ENCODE assay signal across 8 mouse cellular contexts in genomic region chr12:8499871-8500596, GRCm38 (mm10). TPM values are rescaled to one million over a fixed set of nuclear protein-coding genes. Genes with fewer than 3 reads are reported as not detected.
DNase-seq lines count a peak whose midpoint lies in the region; ATAC-seq and TF ChIP-seq lines count a peak whose summit lies in the region.

Rhob (minus strand) TSS chr12:8500009.

- TF ChIP-seq POLR2A in brain, embryonic 14.5 days (IDR thresholded peaks at IDR 0.05; ENCODE audit: borderline replicate concordance, extremely low read depth, insufficient read depth, insufficient read length, poor library complexity, severe bottlenecking) = peak; percentile 83

- no peak for TF ChIP-seq CTCF in C2C12 (IDR thresholded peaks at IDR 0.05; ENCODE audit: control insufficient read depth, insufficient read depth, insufficient read length)
- no peak for TF ChIP-seq CTCF in brain, embryonic 14.5 days (IDR thresholded peaks at IDR 0.05; ENCODE audit: borderline replicate concordance, extremely low read depth, insufficient read depth, insufficient read length)
- TF ChIP-seq CTCF in kidney, postnatal 0 days (IDR thresholded peaks at IDR 0.05; ENCODE audit: low read depth) = no peak

- H3ac ChIP-seq in C2C12 (ENCODE audit: control insufficient read depth, insufficient read length, low read depth) = peak within 1 kb of the TSS; percentile 81

- peaks cover 23% of the 10 kb centered on the region for H3K4me1 ChIP-seq in erythroblast, embryonic 14.5 days (ENCODE audit: control insufficient read depth)
- peaks cover 34% of the 10 kb centered on the region for H3K4me1 ChIP-seq in heart, embryonic 12.5 days (replicated peaks)
- peaks cover 7% of the 10 kb centered on the region for H3K4me1 ChIP-seq in kidney, postnatal 0 days (replicated peaks; ENCODE audit: insufficient read depth, low read length)
- peaks cover 26% of the 10 kb centered on the region for H3K4me1 ChIP-seq in liver, embryonic 11.5 days (replicated peaks; ENCODE audit: control insufficient read depth, insufficient read depth, low read length)
- H3K4me1 ChIP-seq in stomach, embryonic 14.5 days (ENCODE audit: control insufficient read depth, insufficient read depth, low read length) = peaks cover 35% of the 10 kb centered on the region

- H3K4me3 ChIP-seq in C2C12 (ENCODE audit: insufficient read depth, poor library complexity, severe bottlenecking) = peak within 1 kb of the TSS; percentile 86
- peak within 1 kb of the TSS; percentile 67 for H3K4me3 ChIP-seq in erythroblast, embryonic 14.5 days (replicated peaks)
- peak within 1 kb of the TSS; percentile 93 for H3K4me3 ChIP-seq in heart, embryonic 12.5 days
- H3K4me3 ChIP-seq in kidney, postnatal 0 days (replicated peaks; ENCODE audit: low read depth, low read length) = peak within 1 kb of the TSS; percentile 78
- peak within 1 kb of the TSS; percentile 75 for H3K4me3 ChIP-seq in liver, embryonic 11.5 days (ENCODE audit: low read depth, low read length)
- H3K4me3 ChIP-seq in stomach, embryonic 14.5 days (ENCODE audit: low read depth, low read length) = peak within 1 kb of the TSS; percentile 78

- peak within 1 kb of the TSS; percentile 96 for H3K4me2 ChIP-seq in heart, embryonic 12.5 days
- peak within 1 kb of the TSS; percentile 83 for H3K4me2 ChIP-seq in kidney, postnatal 0 days (ENCODE audit: low read length)
- H3K4me2 ChIP-seq in liver, embryonic 11.5 days = peak within 1 kb of the TSS; percentile 95
- H3K4me2 ChIP-seq in stomach, embryonic 14.5 days (replicated peaks; ENCODE audit: low read depth, low read length) = peak within 1 kb of the TSS; percentile 82

- DNase-seq in brain, embryonic 14.5 days (ENCODE audit: low read depth) = peak; percentile 99
- peak; percentile 98 for DNase-seq in kidney, postnatal 0 days (ENCODE audit: low spot score)
- DNase-seq in liver, embryonic 11.5 days (ENCODE audit: low spot score) = peak; percentile 92
- DNase-seq in naive thymus-derived CD4-positive, alpha-beta T cell, adult 2 months (ENCODE audit: low read depth) = peak; percentile 86

- H3K27me3 ChIP-seq in C2C12 (ENCODE audit: control insufficient read depth, insufficient read depth, insufficient read length) = no peaks in the 10 kb centered on the region
- peaks cover 29% of the 10 kb centered on the region for H3K27me3 ChIP-seq in erythroblast, embryonic 14.5 days (ENCODE audit: control insufficient read depth)
- H3K27me3 ChIP-seq in heart, embryonic 12.5 days (replicated peaks) = no peaks in the 10 kb centered on the region
- H3K27me3 ChIP-seq in kidney, postnatal 0 days (ENCODE audit: insufficient read depth, low read length) = no peaks in the 10 kb centered on the region
- no peaks in the 10 kb centered on the region for H3K27me3 ChIP-seq in liver, embryonic 11.5 days (replicated peaks; ENCODE audit: control insufficient read depth, insufficient read depth, low read length)
- H3K27me3 ChIP-seq in stomach, embryonic 14.5 days (ENCODE audit: control insufficient read depth, insufficient read depth, low read length) = no peaks in the 10 kb centered on the region

- peaks cover 29% of the 10 kb centered on the region for H3K79me3 ChIP-seq in C2C12 (ENCODE audit: low read depth)

- peak within 1 kb of the TSS; percentile 100 for H3K27ac ChIP-seq in heart, embryonic 12.5 days (ENCODE audit: poor library complexity, severe bottlenecking)
- H3K27ac ChIP-seq in kidney, postnatal 0 days = peak within 1 kb of the TSS; percentile 99
- H3K27ac ChIP-seq in liver, embryonic 11.5 days (ENCODE audit: low read depth, low read length) = peak within 1 kb of the TSS; percentile 95
- H3K27ac ChIP-seq in stomach, embryonic 14.5 days (ENCODE audit: low read length) = peak within 1 kb of the TSS; percentile 99

- peaks cover 38% of the 10 kb centered on the region for H3K79me2 ChIP-seq in C2C12 (ENCODE audit: control insufficient read depth, insufficient read depth)

- peaks cover 17% of the 10 kb centered on the region for H3K36me3 ChIP-seq in C2C12 (ENCODE audit: control insufficient read depth, insufficient read depth)
- H3K36me3 ChIP-seq in erythroblast, embryonic 14.5 days (ENCODE audit: control insufficient read depth) = no peaks in the 10 kb centered on the region
- H3K36me3 ChIP-seq in heart, embryonic 12.5 days = no peaks in the 10 kb centered on the region
- H3K36me3 ChIP-seq in kidney, postnatal 0 days (ENCODE audit: insufficient read depth, low read length) = no peaks in the 10 kb centered on the region
- H3K36me3 ChIP-seq in liver, embryonic 11.5 days (ENCODE audit: control insufficient read depth, insufficient read depth, low read length) = no peaks in the 10 kb centered on the region
- no peaks in the 10 kb centered on the region for H3K36me3 ChIP-seq in stomach, embryonic 14.5 days (ENCODE audit: control insufficient read depth, insufficient read depth, low read length)

- peak; percentile 97 for ATAC-seq in heart, embryonic 12.5 days (ENCODE audit: insufficient number of reproducible peaks, low FRiP score)
- ATAC-seq in kidney, postnatal 0 days (replicated peaks; ENCODE audit: low FRiP score, low read depth) = peak; percentile 98
- ATAC-seq in liver, embryonic 11.5 days (replicated peaks; ENCODE audit: low FRiP score) = peak; percentile 98
- ATAC-seq in stomach, embryonic 14.5 days (ENCODE audit: insufficient number of reproducible peaks, insufficient read depth, low FRiP score, low read depth) = peak; percentile 97

- WGBS in heart, embryonic 12.5 days = under 1% methylated on average over 56 of the region's 56 CpGs
- 1% methylated on average over 56 of the region's 56 CpGs for WGBS in kidney, postnatal 0 days
- WGBS in liver, embryonic 11.5 days = under 1% methylated on average over 56 of the region's 56 CpGs
- WGBS in stomach, embryonic 14.5 days = under 1% methylated on average over 56 of the region's 56 CpGs

- H3K9me3 ChIP-seq in erythroblast, embryonic 14.5 days (ENCODE audit: control insufficient read depth, low read length) = no peaks in the 10 kb centered on the region
- H3K9me3 ChIP-seq in heart, embryonic 12.5 days (replicated peaks) = no peaks in the 10 kb centered on the region
- no peaks in the 10 kb centered on the region for H3K9me3 ChIP-seq in kidney, postnatal 0 days (replicated peaks; ENCODE audit: low read length)
- H3K9me3 ChIP-seq in liver, embryonic 11.5 days (ENCODE audit: control insufficient read depth, low read length) = no peaks in the 10 kb centered on the region
- H3K9me3 ChIP-seq in stomach, embryonic 14.5 days (ENCODE audit: control insufficient read depth, low read depth, low read length) = no peaks in the 10 kb centered on the region

- peak within 1 kb of the TSS; percentile 99 for H3K9ac ChIP-seq in heart, embryonic 12.5 days
- peak within 1 kb of the TSS; percentile 94 for H3K9ac ChIP-seq in kidney, postnatal 0 days (ENCODE audit: low read depth, low read length)
- peak within 1 kb of the TSS; percentile 85 for H3K9ac ChIP-seq in liver, embryonic 11.5 days (ENCODE audit: low read depth, low read length)
- peak within 1 kb of the TSS; percentile 89 for H3K9ac ChIP-seq in stomach, embryonic 14.5 days (replicated peaks; ENCODE audit: low read depth, low read length)

TF ChIP-seq in C2C12, 6 proteins besides CTCF, POLR2A, EP300 and RAD21:
- no peak for TF ChIP-seq MAX (IDR thresholded peaks at IDR 0.05)
- TF ChIP-seq CEBPB (IDR thresholded peaks at IDR 0.05; ENCODE audit: low read depth) = no peak
- TF ChIP-seq FOSL1 (IDR thresholded peaks at IDR 0.05; ENCODE audit: insufficient read depth, low read length, poor library complexity, severe bottlenecking) = no peak
- no peak for TF ChIP-seq MYOD1 (IDR thresholded peaks at IDR 0.05; ENCODE audit: control insufficient read depth, insufficient read length, low read depth)
- no peak for TF ChIP-seq USF1 (IDR thresholded peaks at IDR 0.05; ENCODE audit: low read depth)
- no peak for TF ChIP-seq MYOG (IDR thresholded peaks at IDR 0.05; ENCODE audit: control insufficient read depth, extremely low read depth, insufficient read length)

RNA-seq across cellular contexts. Expression of gene Rhob, which starts in this region (rescaled TPM):
- polyA plus RNA-seq in C2C12 (2012; fragmentation: generic; extraction: Trizol) = 130 TPM
- 239 and 265 TPM in 2 replicates for polyA plus RNA-seq in brain, embryonic 14.5 days (2012; rRNA removed)
- 0.83 and 1.1 TPM in 2 replicates for polyA plus RNA-seq in erythroblast, embryonic 14.5 days (2012)
- polyA plus RNA-seq in heart, embryonic 12.5 days (2016; fragmentation: Nextera tagmentation; extraction: Ambion mirVana) = 52.9 and 55.1 TPM in 2 replicates
- polyA plus RNA-seq in kidney, postnatal 0 days (2015; fragmentation: Nextera tagmentation; extraction: Ambion mirVana) = 48.3 and 53.6 TPM in 2 replicates
- 19.5 and 23.2 TPM in 2 replicates for polyA plus RNA-seq in liver, embryonic 11.5 days (2014; fragmentation: Nextera tagmentation; extraction: Ambion mirVana)
- polyA plus RNA-seq in stomach, embryonic 14.5 days (2014; fragmentation: Nextera tagmentation; extraction: Ambion mirVana) = 52.8 and 58.5 TPM in 2 replicates

Comparison
In these comparisons a context has a peak if more than half of its experiments do, and no peak if none do; other contexts are left out.
1. Peak in every context shown above with its lines: DNase-seq, ATAC-seq, H3K4me3 ChIP-seq and H3K27ac ChIP-seq.